Mouse (Mus musculus): ENCODE results near the gene Gm11985. TPM values are rescaled to one million over a fixed set of nuclear protein-coding genes. Genes with fewer than 3 reads are reported as not detected.

Gm11985 gene
- polyA plus RNA-seq, 1 experiment from 2014 or later: not detected

DNA sequence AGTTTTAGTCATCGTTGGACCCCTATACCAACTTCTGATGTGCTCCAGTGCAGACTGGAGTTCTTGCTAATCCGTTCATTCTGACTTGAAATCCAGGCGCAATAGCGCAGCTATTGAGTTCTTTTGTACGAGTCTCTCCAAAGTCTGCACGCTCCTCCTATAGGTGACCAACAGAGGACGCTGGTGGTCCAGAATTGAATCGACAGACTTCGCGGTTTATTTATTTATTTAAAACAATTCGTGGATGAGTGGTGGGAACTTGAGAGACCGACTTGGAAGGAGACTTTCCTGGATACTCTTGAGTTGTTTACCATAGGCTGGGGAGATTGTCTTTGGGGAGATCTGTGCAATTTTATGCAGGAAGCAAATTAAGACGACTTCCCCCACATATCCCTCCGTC, 26.4 kb upstream of the Gm11985 start:
- H3K4me1 ChIP-seq: peaks cover 32% of the 10 kb centered on the region
- no peak overlapping the region for H3K27ac ChIP-seq
- 9% methylated on average over 14 of the region's 14 CpGs for WGBS
- no peak for ATAC-seq (ENCODE audit: low FRiP score, low read depth)
- no peaks in the 10 kb centered on the region for H3K36me3 ChIP-seq
- no peak overlapping the region for H3K4me3 ChIP-seq
- H3K4me2 ChIP-seq (replicated peaks): peak overlapping the region; percentile 88
- no peak overlapping the region for H3K9ac ChIP-seq
- peaks cover 25% of the 10 kb centered on the region for H3K27me3 ChIP-seq (replicated peaks)
- H3K9me3 ChIP-seq: no peaks in the 10 kb centered on the region

DNA sequence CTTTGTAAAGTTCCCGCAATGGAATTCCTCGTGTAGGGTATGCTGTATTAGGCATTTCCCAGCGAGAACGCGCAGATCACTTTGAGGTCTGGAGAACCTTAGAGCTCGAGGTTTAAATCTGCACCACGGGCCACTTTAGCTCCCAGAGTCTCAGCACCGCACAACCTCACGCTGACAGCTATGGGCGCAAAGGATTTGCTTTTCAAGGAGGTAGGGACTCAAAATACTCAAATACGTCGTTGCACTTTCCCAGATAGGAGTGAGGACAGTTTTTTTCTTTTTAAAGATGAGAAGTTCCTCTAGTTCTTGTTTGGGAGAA, 25.9 kb upstream of the Gm11985 start:
- Histone ChIP-seq H3K4me1 (peaks cover 32% of the 10 kb centered on the region), H3K9me3 (no peaks in the 10 kb centered on the region), H3K9ac (no peak overlapping the region; the same call in 1 of the 2 replicates), H3K36me3 (no peaks in the 10 kb centered on the region), H3K4me2 (replicated peaks) (peak overlapping the region; percentile 88), H3K4me3 (peak overlapping the region; percentile 62), H3K27me3 (replicated peaks) (peaks cover 25% of the 10 kb centered on the region), H3K27ac (no peak overlapping the region)
- ATAC-seq (ENCODE audit: low FRiP score, low read depth): no peak
- WGBS: 2% methylated on average over 12 of the region's 12 CpGs

DNA sequence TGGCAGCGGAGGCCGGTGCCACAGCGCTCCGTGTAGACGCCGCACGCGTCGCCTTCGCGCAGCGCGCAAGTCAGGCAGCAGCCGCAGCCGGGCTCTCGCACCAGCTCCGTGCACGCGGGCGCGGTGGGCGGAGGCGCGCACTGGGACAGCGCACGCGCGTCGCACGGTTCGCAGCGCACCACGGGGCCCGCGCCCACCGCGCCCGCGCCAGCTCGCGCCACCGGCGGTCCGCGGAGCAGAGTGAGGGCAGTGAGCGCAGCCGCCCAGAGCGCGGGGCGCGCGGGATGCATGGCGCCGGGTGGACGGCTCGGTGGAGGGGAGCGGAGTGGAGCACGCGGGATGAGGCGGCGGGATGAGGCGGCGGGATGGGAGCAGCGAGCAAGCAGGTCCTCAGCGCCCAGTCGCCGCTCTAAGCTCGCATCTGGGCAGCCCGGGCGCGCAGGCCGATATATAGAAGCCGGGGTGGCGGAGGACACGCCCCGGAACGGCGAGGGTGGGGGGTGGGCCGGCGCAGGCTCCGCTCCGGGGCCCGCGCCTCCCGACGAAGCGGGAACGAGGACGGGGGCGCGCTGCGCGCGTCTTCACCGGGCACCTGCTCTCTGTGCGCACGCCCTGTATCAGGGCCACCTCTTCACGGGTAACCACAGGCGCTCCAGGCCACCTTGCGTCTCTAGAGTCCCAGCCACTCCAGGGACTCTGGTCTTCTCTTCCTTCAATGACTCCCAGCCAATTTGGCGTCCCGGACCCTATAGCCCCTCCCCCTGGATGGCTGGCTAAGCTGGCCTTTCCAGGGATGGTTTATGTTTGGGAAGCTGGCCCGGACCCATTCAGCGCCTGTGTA, 25.4 kb upstream of the Gm11985 start, which contains the start of gene Igfbp3:
Gene Igfbp3, minus strand, starts transcription at position 423 of the 841 bp plus-strand sequence.
- peak; percentile 87 for ATAC-seq (ENCODE audit: low FRiP score, low read depth)
- peak within 1 kb of the TSS; percentile 88 for H3K4me2 ChIP-seq (replicated peaks)
- no peaks in the 10 kb centered on the region for H3K36me3 ChIP-seq
- under 1% methylated on average over 86 of the region's 104 CpGs for WGBS
- H3K4me3 ChIP-seq: peak within 1 kb of the TSS; percentile 62
- H3K4me1 ChIP-seq: peaks cover 32% of the 10 kb centered on the region
- H3K27ac ChIP-seq: peak within 1 kb of the TSS; percentile 53; the same call in 1 of the 2 replicates
- H3K9ac ChIP-seq: peak within 1 kb of the TSS; percentile 69
- H3K27me3 ChIP-seq (replicated peaks): peaks cover 25% of the 10 kb centered on the region
- no peaks in the 10 kb centered on the region for H3K9me3 ChIP-seq

DNA sequence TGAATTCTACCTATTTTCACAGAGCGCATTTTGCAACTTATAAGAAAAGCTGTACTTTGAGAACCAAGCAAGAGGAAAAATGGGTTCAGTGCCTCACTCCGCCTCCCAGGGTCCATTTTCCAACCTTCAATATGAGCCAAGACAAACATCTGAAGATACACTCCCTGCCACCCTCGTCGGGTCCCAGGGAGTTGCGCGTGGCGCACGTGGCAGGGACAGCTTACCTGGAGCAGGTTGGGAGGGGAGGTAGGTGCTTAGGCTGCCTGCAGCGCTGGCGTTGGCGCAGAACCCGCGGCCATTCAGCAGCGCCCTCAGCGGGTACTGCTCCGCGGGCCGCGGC, 24.8 kb upstream of the Gm11985 start:
- H3K36me3 ChIP-seq: no peaks in the 10 kb centered on the region
- peaks cover 25% of the 10 kb centered on the region for H3K27me3 ChIP-seq (replicated peaks)
- no peaks in the 10 kb centered on the region for H3K9me3 ChIP-seq
- H3K27ac ChIP-seq: no peak overlapping the region; the same call in 1 of the 2 replicates
- peak overlapping the region; percentile 69 for H3K9ac ChIP-seq
- ATAC-seq (ENCODE audit: low FRiP score, low read depth): no peak
- H3K4me2 ChIP-seq (replicated peaks): peak overlapping the region; percentile 88
- H3K4me3 ChIP-seq: peak overlapping the region; percentile 62
- 2% methylated on average over 19 of the region's 19 CpGs for WGBS
- peaks cover 32% of the 10 kb centered on the region for H3K4me1 ChIP-seq

DNA sequence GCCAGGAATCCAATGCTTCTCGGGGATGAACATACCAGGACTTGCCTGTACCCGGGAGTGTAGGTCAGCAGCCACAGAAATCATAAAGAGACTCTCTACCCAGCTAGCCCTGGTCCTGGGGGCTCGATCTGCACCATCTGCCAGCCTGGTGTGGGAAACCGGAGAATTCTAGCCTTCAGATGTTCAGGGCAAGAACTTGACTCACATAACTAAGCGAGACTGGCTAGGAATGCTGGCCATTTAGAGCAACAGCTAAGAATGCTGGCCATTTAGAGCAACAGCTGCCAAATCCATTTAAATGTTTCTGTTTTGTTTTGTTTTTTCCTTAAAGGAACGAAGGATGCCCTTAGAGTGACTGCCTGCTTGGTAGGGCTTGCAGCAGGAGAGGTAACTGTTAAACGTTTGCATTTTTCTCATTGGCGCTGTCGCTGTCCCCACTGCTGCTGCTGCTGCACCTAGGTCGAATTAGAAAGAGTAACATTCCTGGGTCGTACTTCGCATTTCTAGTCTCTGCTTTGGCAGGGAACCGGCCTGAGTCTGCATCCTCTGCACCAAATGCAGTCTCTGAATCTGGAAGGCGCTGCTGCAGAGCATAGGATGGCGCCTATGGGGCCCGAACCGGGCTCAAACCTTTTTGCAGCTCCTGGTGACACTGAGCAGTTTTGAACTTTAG, 23.9 kb upstream of the Gm11985 start:
- no peak for ATAC-seq (ENCODE audit: low FRiP score, low read depth)
- WGBS: 17% methylated on average over 17 of the region's 17 CpGs
- H3K9me3 ChIP-seq: no peaks in the 10 kb centered on the region
- H3K4me3 ChIP-seq: peak overlapping the region; percentile 62; the same call in 1 of the 2 replicates
- peak overlapping the region; percentile 88 for H3K4me2 ChIP-seq (replicated peaks)
- H3K27me3 ChIP-seq (replicated peaks): peaks cover 25% of the 10 kb centered on the region
- peaks cover 32% of the 10 kb centered on the region for H3K4me1 ChIP-seq
- 0 out of 2 replicates have a peak overlapping the region, but pooled peaks have one; percentile 21 for H3K9ac ChIP-seq
- no peaks in the 10 kb centered on the region for H3K36me3 ChIP-seq
- no peak overlapping the region for H3K27ac ChIP-seq

DNA sequence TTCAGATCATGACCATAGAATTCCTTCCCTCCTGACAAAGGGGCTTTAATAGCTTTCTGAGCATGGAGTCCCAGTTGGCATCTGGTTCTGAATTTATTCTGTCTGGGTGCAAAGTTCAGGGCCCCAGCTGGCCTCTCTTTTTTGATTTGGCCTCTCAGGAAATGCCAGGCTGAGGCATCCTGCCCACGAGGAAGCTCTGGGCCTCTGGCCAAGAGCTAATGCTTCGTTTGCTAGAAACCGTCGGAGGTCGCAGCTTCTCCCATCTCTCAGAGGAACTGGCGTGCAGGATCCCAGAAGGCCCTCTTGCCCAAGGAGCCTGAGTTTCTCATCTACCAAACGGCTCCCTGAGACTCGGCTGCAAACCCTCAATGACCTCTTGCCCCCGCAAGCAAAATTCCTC, 22.8 kb upstream of the Gm11985 start:
- Histone ChIP-seq H3K4me2 (replicated peaks) (peak overlapping the region; percentile 22; the same call in 1 of the 2 replicates), H3K9me3 (no peaks in the 10 kb centered on the region), H3K27ac (no peak overlapping the region), H3K9ac (no peak overlapping the region), H3K27me3 (replicated peaks) (peaks cover 25% of the 10 kb centered on the region), H3K4me1 (peaks cover 32% of the 10 kb centered on the region), H3K4me3 (no peak overlapping the region), H3K36me3 (no peaks in the 10 kb centered on the region)
- 14% methylated on average over 9 of the region's 9 CpGs for WGBS
- ATAC-seq (ENCODE audit: low FRiP score, low read depth): no peak

DNA sequence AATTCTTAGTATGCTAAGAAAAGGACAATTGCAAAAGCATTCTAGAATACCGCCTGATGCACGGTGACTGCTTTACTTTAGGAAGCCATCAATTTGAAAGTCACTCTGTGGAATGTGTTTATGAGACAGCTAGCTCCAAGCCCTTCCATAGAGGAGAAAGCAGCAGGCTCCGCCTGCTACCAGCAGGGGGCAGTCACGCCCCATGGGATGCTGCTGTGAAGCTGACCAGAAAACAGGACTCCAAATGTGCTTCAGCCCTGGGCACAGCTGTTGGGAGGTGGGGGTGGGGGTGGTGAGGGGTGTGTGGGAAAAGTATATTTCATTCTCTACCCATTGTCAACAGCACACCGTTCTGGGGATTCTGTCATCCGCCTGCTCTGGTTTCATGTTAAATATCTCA, 22.0 kb upstream of the Gm11985 start:
- H3K27ac ChIP-seq: no peak overlapping the region

DNA sequence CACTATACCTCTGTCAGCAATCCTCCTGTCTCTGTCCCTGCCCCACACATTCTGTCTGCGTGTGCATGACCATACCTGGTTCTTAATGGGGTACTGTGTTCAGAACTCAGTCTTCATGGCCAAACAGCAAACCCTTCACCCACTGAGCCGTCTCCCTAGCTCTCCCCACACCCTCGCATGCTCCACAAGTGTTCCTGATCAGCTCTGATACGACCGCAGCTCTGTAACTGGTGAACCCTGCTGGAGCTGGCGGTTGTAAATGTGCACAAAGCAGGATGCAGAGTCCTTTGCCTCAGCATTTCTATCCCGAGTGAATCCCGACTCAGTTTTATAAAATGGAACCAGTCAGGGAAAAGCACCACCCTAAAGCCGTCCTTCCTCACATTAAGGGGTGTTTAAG, 15.5 kb upstream of the Gm11985 start:
- no peak overlapping the region for H3K9ac ChIP-seq
- H3K9me3 ChIP-seq: no peaks in the 10 kb centered on the region
- no peaks in the 10 kb centered on the region for H3K36me3 ChIP-seq
- H3K4me2 ChIP-seq (replicated peaks): no peak overlapping the region
- no peak for ATAC-seq (ENCODE audit: low FRiP score, low read depth)
- WGBS: 89% methylated on average over 9 of the region's 9 CpGs
- H3K27me3 ChIP-seq (replicated peaks): no peaks in the 10 kb centered on the region
- H3K4me3 ChIP-seq: no peak overlapping the region
- no peak overlapping the region for H3K27ac ChIP-seq
- H3K4me1 ChIP-seq: no peaks in the 10 kb centered on the region

More for the DNA sequence above, 22.0 kb upstream of the Gm11985 start:
- Histone ChIP-seq H3K4me2 (replicated peaks) (0 out of 2 replicates have a peak overlapping the region, but pooled peaks have one; percentile 22), H3K27me3 (replicated peaks) (peaks cover 25% of the 10 kb centered on the region), H3K4me1 (peaks cover 32% of the 10 kb centered on the region), H3K4me3 (no peak overlapping the region), H3K9ac (no peak overlapping the region), H3K9me3 (no peaks in the 10 kb centered on the region), H3K36me3 (no peaks in the 10 kb centered on the region)
- 14% methylated on average over 6 of the region's 6 CpGs for WGBS
- peak; percentile 19 for ATAC-seq (ENCODE audit: low FRiP score, low read depth)

DNA sequence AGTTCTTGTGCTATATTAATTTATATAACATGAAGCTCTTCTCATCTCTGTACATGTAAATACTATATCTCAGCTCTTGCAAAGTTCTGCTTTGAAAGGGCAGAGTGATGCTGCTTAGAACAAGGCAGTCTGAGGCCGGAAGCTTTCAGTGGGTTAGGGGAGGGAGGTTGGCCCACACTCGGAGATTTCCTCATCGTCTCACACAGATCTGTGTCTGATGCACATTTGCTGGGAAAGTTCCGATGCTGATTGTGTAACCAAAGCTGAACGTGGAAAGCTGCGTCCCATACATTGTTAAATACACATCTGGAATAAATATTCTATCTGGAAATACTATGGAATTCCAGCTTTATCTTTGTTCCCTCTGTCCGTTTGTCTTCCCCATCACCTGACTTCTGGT, 13.8 kb upstream of the Gm11985 start:
- 87% methylated on average over 7 of the region's 7 CpGs for WGBS
- Histone ChIP-seq H3K4me3 (no peak overlapping the region), H3K36me3 (no peaks in the 10 kb centered on the region), H3K27ac (no peak overlapping the region), H3K4me1 (peaks cover 2% of the 10 kb centered on the region; the same call in 1 of the 2 replicates), H3K4me2 (replicated peaks) (no peak overlapping the region), H3K9me3 (no peaks in the 10 kb centered on the region), H3K9ac (no peak overlapping the region), H3K27me3 (replicated peaks) (no peaks in the 10 kb centered on the region)
- no peak for ATAC-seq (ENCODE audit: low FRiP score, low read depth)

DNA sequence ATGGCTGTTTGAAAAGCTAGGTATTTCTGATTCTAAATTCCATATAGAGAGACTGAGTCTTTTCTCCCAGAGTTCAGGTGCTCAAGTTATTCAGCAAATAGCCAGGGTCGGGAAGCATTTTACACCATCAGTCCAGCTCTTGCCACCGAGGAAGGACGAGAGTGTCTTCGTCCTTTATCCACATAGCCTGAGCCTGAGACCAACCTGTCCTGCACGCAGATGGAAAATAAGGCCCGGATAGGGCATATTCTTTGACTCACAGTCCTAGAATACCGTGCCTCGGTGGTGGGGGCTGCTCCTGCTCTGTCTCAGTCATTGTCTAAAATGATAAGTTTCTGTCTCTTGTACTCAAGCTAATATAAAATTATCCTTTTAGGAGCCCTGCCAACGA, 12.0 kb upstream of the Gm11985 start:
- H3K4me3 ChIP-seq: no peak overlapping the region
- H3K36me3 ChIP-seq: no peaks in the 10 kb centered on the region
- WGBS: 84% methylated on average over 9 of the region's 9 CpGs
- ATAC-seq (ENCODE audit: low FRiP score, low read depth): no peak
- H3K4me1 ChIP-seq: peaks cover 3% of the 10 kb centered on the region; the same call in 1 of the 2 replicates
- no peak overlapping the region for H3K27ac ChIP-seq
- no peaks in the 10 kb centered on the region for H3K9me3 ChIP-seq
- no peak overlapping the region for H3K4me2 ChIP-seq (replicated peaks)
- no peak overlapping the region for H3K9ac ChIP-seq
- H3K27me3 ChIP-seq (replicated peaks): no peaks in the 10 kb centered on the region

DNA sequence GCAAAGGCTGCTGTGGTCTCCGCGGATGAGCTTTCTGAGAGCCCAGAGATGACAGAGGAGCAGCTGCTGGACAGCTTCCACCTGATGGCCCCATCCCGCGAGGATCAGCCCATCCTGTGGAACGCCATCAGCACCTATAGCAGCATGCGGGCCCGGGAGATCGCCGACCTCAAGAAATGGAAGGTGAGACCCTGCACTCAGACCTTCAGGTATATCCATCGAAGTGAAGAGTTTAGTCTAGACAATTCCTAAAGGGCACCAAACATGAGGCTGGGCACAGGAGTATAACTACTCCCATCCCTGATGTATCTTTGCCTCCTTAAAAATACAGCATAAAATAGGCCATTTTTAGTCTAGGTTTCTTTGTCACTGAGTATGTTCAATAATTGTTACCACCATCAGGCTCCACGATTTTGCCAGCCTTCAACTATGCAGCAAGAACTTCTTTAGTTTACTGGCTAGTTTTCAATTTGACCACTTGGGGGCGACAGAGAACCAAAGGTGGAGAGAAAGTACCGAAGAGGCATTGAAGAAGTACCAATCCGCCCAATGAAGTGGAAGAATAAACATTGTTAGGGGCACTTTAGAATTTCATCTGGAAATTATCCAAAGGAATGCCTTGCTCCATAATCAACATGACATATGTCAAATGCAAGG, 11.5 kb upstream of the Gm11985 start:
- H3K27ac ChIP-seq: no peak overlapping the region
- H3K36me3 ChIP-seq: no peaks in the 10 kb centered on the region
- 58% methylated on average over 14 of the region's 14 CpGs for WGBS
- no peak overlapping the region for H3K9ac ChIP-seq
- H3K27me3 ChIP-seq (replicated peaks): no peaks in the 10 kb centered on the region
- H3K4me1 ChIP-seq: peaks cover 3% of the 10 kb centered on the region; the same call in 1 of the 2 replicates
- H3K9me3 ChIP-seq: no peaks in the 10 kb centered on the region
- H3K4me2 ChIP-seq (replicated peaks): no peak overlapping the region
- H3K4me3 ChIP-seq: no peak overlapping the region
- ATAC-seq (ENCODE audit: low FRiP score, low read depth): peak; percentile 54

All from neural tube, embryonic 12.5 days (tissue).